Mouse (Mus musculus) midbrain, embryonic 10.5 days (tissue): Measurements from ENCODE around the gene Polr2l. TPM values are rescaled to one million over a fixed set of nuclear protein-coding genes. Genes with fewer than 3 reads are reported as not detected.

Source experiments
- DNase-seq: peaks from one replicate; pipeline ENCODE4 v3.0.0-alpha.2; 2017; ENCODE audit warnings: low spot score
- H3K27ac ChIP-seq: fragments of 300-500 bp; sonication (generic); replicated peaks from 2 replicates; pipeline ENCODE4 v1.5.1; 2016; ENCODE audit warnings: mild to moderate bottlenecking
- H3K27me3 ChIP-seq: fragments of 300-500 bp; sonication (generic); 2 replicates; pipeline ENCODE4 v1.6.1; 2016; ENCODE audit warnings: low read depth, mild to moderate bottlenecking; ENCODE audit not compliant: poor library complexity, severe bottlenecking
- H3K36me3 ChIP-seq: fragments of 300-500 bp; sonication (generic); 2 replicates; pipeline ENCODE4 v1.6.1; 2016; ENCODE audit warnings: mild to moderate bottlenecking, moderate library complexity
- H3K4me1 ChIP-seq: fragments of 300-500 bp; sonication (generic); 2 replicates; pipeline ENCODE4 v1.6.1; 2016
- H3K4me3 ChIP-seq: fragments of 300-500 bp; sonication (generic); 2 replicates; pipeline ENCODE4 v1.5.1; 2016; ENCODE audit warnings: mild to moderate bottlenecking, moderate library complexity
- H3K9me3 ChIP-seq: fragments of 300-500 bp; sonication (generic); replicated peaks from 2 replicates; pipeline ENCODE4 v1.6.1; 2016; ENCODE audit warnings: mild to moderate bottlenecking
- WGBS: fragments of 180-500 bp; shearing (Covaris S2); methylation state at CpG from one replicate; pipeline ENCODE4 v1.1.7; 2016; 5-methylcytosine and 5-hydroxymethylcytosine counted together
- polyA plus RNA-seq: library from polyadenylated mRNA; unstranded; fragments of >200 nt; fragmentation: Nextera tagmentation; extraction: Ambion mirVana; gene quantifications from 2 replicates; pipeline ENCODE4 v1.2.1, GENCODE M21; 2016

The Polr2l gene
- polyA plus RNA-seq: 82.1 and 85.0 TPM in 2 replicates

DNA sequence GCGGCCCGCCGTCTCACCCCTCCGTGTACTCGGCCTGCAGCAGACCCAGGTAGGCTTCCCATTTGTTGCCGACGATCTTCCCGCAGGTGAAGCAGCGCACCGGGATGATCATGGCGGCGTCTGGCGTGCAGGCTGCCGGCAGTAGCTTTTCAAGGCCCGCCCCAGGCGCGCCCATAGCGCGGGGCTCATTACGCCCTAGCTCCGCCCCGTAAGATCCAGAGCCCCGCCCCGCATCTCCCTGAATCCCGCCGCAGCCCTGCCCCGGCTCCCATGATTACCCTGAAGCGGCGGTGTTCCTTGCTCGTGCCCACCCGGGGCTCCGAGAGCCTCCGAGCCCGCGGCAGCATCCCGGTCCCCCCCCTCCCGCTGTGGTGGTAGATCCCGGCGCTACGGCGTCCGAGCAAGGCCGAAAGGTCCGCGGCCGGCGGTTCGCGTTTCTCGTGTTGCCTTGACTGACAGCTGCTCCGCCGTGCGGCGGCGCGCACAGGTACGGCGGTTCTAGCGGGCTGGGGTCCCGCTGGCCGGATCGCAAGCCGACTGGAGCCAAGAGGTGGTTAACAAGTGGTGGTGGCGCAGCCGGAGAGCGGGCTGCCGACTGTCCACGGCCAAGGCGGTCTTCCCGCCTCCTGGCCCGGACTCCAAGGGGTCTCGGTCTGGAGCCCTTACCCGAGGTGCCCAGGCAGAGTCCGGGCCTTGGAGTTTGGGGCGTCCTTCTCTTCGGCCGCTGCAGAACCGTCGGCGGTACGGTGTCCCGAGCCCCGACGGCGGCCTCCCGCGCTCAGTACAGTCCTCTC, at the start of gene Polr2l, which contains the start of gene Tspan4:
Polr2l (minus strand) TSS at position 122 of the 794 bp plus-strand sequence.
Tspan4 (plus strand) TSS at position 230 of the 794 bp plus-strand sequence.
- peak; percentile 91 for DNase-seq
- Histone ChIP-seq H3K36me3 (peaks cover 30% of the 10 kb centered on the region), H3K4me3 (peak within 1 kb of the TSS; percentile 84), H3K27ac (peak within 1 kb of the TSS; percentile 99), H3K9me3 (no peaks in the 10 kb centered on the region), H3K27me3 (peaks cover 31% of the 10 kb centered on the region), H3K4me1 (peaks cover 47% of the 10 kb centered on the region)
- under 1% methylated on average over 87 of the region's 87 CpGs for WGBS

- Histone ChIP-seq H3K27me3 (no peaks in the 10 kb centered on the region), H3K36me3 (peaks cover 30% of the 10 kb centered on the region), H3K9me3 (no peaks in the 10 kb centered on the region), H3K4me1 (no peaks in the 10 kb centered on the region), H3K27ac (no peak overlapping the region; the same call in 1 of the 2 replicates), H3K4me3 (no peak overlapping the region)
- 91% methylated on average over 4 of the region's 4 CpGs for WGBS
- DNase-seq: no peak
Measured at GRCm38 (mm10) chr7:141524271-141524670, 49.3 kb upstream of the Polr2l start.

DNA sequence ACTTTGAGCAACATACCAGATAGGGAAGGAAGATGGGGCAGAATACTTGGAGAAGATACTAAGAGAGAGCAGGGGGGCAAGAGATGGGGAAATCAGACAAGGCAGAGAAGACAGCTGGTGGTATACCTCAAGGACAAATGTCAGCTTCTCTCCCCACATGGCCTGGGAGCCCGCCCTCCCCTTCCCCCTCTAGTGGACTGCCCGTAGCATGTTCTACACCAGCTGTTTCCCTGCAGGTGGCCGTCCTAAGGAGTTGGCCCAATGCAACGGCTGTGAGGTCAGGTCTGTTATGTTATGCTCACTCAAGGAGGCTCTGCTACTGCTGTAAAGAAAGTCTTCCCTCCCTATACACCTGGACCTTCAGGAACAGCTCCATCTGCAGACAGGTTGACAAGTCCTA, 48.1 kb upstream of the Polr2l start:
- no peaks in the 10 kb centered on the region for H3K4me1 ChIP-seq
- H3K27ac ChIP-seq: no peak overlapping the region
- 49% methylated on average over 4 of the region's 4 CpGs for WGBS
- H3K4me3 ChIP-seq: no peak overlapping the region
- H3K9me3 ChIP-seq: no peaks in the 10 kb centered on the region
- peaks cover 18% of the 10 kb centered on the region for H3K36me3 ChIP-seq
- H3K27me3 ChIP-seq: no peaks in the 10 kb centered on the region
- no peak for DNase-seq

- WGBS: 73% methylated on average over 1 of the region's 1 CpGs
- Histone ChIP-seq H3K4me1 (no peaks in the 10 kb centered on the region), H3K4me3 (no peak overlapping the region), H3K27ac (no peak overlapping the region), H3K36me3 (peaks cover 26% of the 10 kb centered on the region), H3K27me3 (no peaks in the 10 kb centered on the region), H3K9me3 (no peaks in the 10 kb centered on the region)
- DNase-seq: no peak
Measured at GRCm38 (mm10) chr7:141519795-141520194, 44.9 kb upstream of the Polr2l start.

DNA sequence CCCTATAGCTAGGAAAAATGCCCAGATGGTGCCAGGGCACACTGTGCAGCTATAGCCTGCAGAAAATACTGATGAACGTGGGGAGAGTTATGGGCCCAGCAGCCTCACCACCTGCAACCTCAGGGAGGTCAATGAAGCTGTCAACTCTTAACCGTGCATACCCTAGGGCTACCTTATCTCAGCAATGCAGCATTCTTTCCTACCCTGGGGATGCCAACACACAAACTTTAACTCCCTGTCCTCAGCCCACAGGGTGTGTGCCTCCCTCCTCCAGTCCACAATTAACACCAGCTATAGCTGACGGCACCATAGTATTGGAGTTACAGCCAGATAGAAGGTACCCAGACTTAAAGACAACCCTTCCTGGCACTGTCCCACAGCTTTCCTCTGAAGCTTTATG, 44.0 kb upstream of the Polr2l start:
- WGBS: 93% methylated on average over 3 of the region's 3 CpGs

DNA sequence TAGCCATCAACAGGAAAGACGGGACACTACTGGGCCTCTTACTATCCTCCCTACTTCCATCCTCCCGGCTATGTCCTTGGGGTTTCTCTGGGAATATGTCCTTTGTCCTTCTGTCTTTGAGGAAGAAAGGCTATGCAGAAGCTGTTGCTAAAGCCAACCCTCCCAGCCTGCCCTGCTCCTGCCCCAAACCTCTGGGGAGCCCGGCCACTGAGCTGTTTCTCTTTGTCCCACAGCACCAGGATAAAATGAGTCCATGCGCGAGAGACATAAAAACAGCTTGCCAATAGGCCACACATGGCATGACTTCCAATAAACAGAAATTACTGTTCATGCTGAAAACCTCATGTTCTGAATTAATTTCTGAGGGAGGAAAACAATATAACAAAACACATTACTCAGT, 43.4 kb upstream of the Polr2l start:
- WGBS: 91% methylated on average over 5 of the region's 5 CpGs
- Histone ChIP-seq H3K27me3 (no peaks in the 10 kb centered on the region), H3K4me3 (no peak overlapping the region), H3K9me3 (no peaks in the 10 kb centered on the region), H3K27ac (no peak overlapping the region), H3K36me3 (peaks cover 36% of the 10 kb centered on the region), H3K4me1 (no peaks in the 10 kb centered on the region)
- DNase-seq: no peak

More for the DNA sequence above, 44.0 kb upstream of the Polr2l start:
- Histone ChIP-seq H3K9me3 (no peaks in the 10 kb centered on the region), H3K4me3 (no peak overlapping the region), H3K27me3 (no peaks in the 10 kb centered on the region), H3K4me1 (no peaks in the 10 kb centered on the region), H3K36me3 (peaks cover 29% of the 10 kb centered on the region), H3K27ac (no peak overlapping the region)
- DNase-seq: no peak

DNA sequence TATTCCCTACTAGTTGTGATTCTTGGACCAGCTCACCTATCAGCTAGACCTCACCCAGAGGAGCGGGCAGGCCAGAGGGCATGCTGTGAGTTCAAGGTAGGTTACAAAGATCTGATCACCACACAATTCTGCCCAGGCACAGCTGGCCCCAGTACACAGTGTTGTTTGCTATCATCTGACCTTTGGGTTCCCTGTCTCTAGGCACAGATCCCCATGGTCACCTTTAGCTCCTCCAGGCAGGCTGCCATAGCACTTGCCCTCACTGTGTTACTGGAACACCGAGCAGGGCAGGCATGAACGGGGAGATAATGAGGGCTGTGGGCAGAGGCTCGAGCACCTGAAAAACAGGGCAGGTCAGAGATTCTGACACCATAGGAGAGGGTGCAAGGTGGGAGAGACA, 42.7 kb upstream of the Polr2l start:
- Histone ChIP-seq H3K4me1 (no peaks in the 10 kb centered on the region), H3K9me3 (no peaks in the 10 kb centered on the region), H3K4me3 (no peak overlapping the region), H3K36me3 (peaks cover 37% of the 10 kb centered on the region), H3K27me3 (no peaks in the 10 kb centered on the region), H3K27ac (no peak overlapping the region)
- 84% methylated on average over 4 of the region's 4 CpGs for WGBS
- DNase-seq: no peak

DNA sequence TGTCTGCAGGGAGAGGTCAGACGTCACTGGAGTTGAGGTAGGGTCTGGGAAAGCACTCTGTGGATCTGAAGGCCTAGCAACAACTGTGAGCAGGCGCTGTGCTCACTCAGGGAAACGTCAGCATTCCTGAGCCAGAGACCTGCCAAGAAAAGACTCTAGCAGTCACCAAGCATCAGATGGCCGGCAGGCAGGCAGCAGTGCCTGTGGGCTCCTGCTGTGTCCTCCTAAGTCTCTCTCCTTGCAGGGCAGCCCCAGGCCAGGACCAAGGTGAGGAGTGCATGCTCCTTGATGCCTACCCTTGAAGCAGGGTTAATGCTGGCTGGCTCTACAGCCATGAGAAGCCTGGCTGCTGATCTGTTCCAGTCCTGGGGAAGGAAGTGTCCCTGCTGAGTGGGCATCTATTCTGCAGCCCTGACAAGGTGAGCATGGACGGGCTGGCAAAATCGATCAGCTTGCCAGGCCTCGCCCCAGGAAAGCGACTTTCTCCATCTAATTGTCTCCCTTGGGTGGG, 35.8 kb upstream of the Polr2l start:
- no peaks in the 10 kb centered on the region for H3K27me3 ChIP-seq
- 73% methylated on average over 8 of the region's 8 CpGs for WGBS
- H3K4me1 ChIP-seq: peaks cover 29% of the 10 kb centered on the region

GRCm38 (mm10) chr7:141510196-141510595, 35.3 kb upstream of the Polr2l start:
- Histone ChIP-seq H3K27ac (no peak overlapping the region), H3K36me3 (peaks cover 35% of the 10 kb centered on the region), H3K4me3 (no peak overlapping the region), H3K4me1 (peaks cover 30% of the 10 kb centered on the region), H3K9me3 (no peaks in the 10 kb centered on the region), H3K27me3 (no peaks in the 10 kb centered on the region)
- DNase-seq: no peak
- 91% methylated on average over 5 of the region's 5 CpGs for WGBS

More for the DNA sequence above, 35.8 kb upstream of the Polr2l start:
- Histone ChIP-seq H3K36me3 (peaks cover 41% of the 10 kb centered on the region), H3K27ac (0 out of 2 replicates have a peak overlapping the region, but pooled peaks have one; percentile 52), H3K9me3 (no peaks in the 10 kb centered on the region), H3K4me3 (no peak overlapping the region)
- DNase-seq: no peak

- peaks cover 20% of the 10 kb centered on the region for H3K36me3 ChIP-seq
- no peak for DNase-seq
- no peaks in the 10 kb centered on the region for H3K27me3 ChIP-seq
- H3K4me3 ChIP-seq: no peak overlapping the region
- H3K4me1 ChIP-seq: peaks cover 30% of the 10 kb centered on the region
- no peaks in the 10 kb centered on the region for H3K9me3 ChIP-seq
- peak overlapping the region; percentile 77 for H3K27ac ChIP-seq
Measured at GRCm38 (mm10) chr7:141508160-141508559, 33.2 kb upstream of the Polr2l start.

GRCm38 (mm10) chr7:141506278-141506677, 31.3 kb upstream of the Polr2l start:
- H3K27ac ChIP-seq: peak overlapping the region; percentile 77
- H3K36me3 ChIP-seq: peaks cover 23% of the 10 kb centered on the region
- H3K4me3 ChIP-seq: peak overlapping the region; percentile 16; the same call in 1 of the 2 replicates
- no peak for DNase-seq
- no peaks in the 10 kb centered on the region for H3K27me3 ChIP-seq
- WGBS: 89% methylated on average over 2 of the region's 2 CpGs
- H3K4me1 ChIP-seq: peaks cover 30% of the 10 kb centered on the region
- no peaks in the 10 kb centered on the region for H3K9me3 ChIP-seq

DNA sequence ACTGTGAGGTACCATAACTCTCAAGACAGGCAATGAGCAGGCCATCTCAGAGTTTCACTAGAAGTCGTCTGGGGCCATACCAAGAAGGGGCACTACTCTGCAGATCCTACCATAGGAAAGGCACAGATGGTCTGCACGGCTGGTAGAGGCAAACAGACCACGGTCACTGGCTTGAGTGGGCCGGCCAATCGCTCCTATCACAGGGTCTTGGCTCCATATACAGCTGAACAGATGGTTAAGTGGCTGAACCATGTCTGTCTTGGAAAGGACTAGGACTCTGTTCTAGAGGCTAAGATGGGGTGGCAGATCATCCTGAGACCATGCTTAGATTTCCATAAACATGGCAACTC, 27.6 kb upstream of the Polr2l start:
- H3K4me1 ChIP-seq: peaks cover 12% of the 10 kb centered on the region
- 92% methylated on average over 5 of the region's 5 CpGs for WGBS
- DNase-seq: no peak
- H3K9me3 ChIP-seq: no peaks in the 10 kb centered on the region
- H3K36me3 ChIP-seq: peaks cover 24% of the 10 kb centered on the region
- H3K4me3 ChIP-seq: no peak overlapping the region
- H3K27ac ChIP-seq: no peak overlapping the region
- no peaks in the 10 kb centered on the region for H3K27me3 ChIP-seq

GRCm38 (mm10) chr7:141501820-141502555, 27.1 kb upstream of the Polr2l start:
- no peaks in the 10 kb centered on the region for H3K27me3 ChIP-seq
- WGBS: 91% methylated on average over 7 of the region's 7 CpGs

More at GRCm38 (mm10) chr7:141501820-141502555, 27.1 kb upstream of the Polr2l start:
- no peak overlapping the region for H3K4me3 ChIP-seq
- no peak for DNase-seq
- H3K9me3 ChIP-seq: no peaks in the 10 kb centered on the region
- H3K36me3 ChIP-seq: peaks cover 24% of the 10 kb centered on the region
- H3K4me1 ChIP-seq: peaks cover 11% of the 10 kb centered on the region
- H3K27ac ChIP-seq: no peak overlapping the region
